Mouse (Mus musculus) myocyte (in vitro differentiated cells): ENCODE results near the gene Bicdl2.

Experiments used
- CEBPB ChIP-seq: IDR thresholded peaks from 2 replicates; pipeline ENCODE4 v1.6.1; 2011; ENCODE audit warnings: mild to moderate bottlenecking, moderate library complexity; ENCODE audit not compliant: poor library complexity, insufficient read depth, severe bottlenecking
- E2F4 ChIP-seq: IDR thresholded peaks from one replicate; pipeline ENCODE4 v1.6.1; 2011; ENCODE audit warnings: mild to moderate bottlenecking, control low read depth, moderate library complexity; ENCODE audit not compliant: insufficient read depth
- MAX ChIP-seq: IDR thresholded peaks from one replicate; pipeline ENCODE4 v1.6.1; 2011; ENCODE audit warnings: low read depth, mild to moderate bottlenecking, control low read depth
- MYOD1 ChIP-seq, 3 experiments: IDR thresholded peaks; one replicate each; pipeline ENCODE4 v1.6.1; 2011; ENCODE audit warnings: control low read depth in 2 of 3, low read depth in 2 of 3, mild to moderate bottlenecking in 2 of 3, moderate library complexity in 1 of 3; ENCODE audit not compliant: insufficient read length in 2 of 3, control insufficient read depth in 1 of 3
- POLR2A ChIP-seq: IDR thresholded peaks from one replicate; pipeline ENCODE4 v1.6.1; 2011; ENCODE audit warnings: low read depth, mild to moderate bottlenecking, control low read depth, moderate library complexity; ENCODE audit not compliant: insufficient read length
- REST ChIP-seq: IDR thresholded peaks from one replicate; pipeline ENCODE4 v1.6.1; 2011; ENCODE audit warnings: mild to moderate bottlenecking, control low read depth, moderate library complexity; ENCODE audit not compliant: insufficient read depth, insufficient read length
- USF1 ChIP-seq: IDR thresholded peaks from one replicate; pipeline ENCODE4 v1.6.1; 2011; ENCODE audit warnings: low read depth, mild to moderate bottlenecking, control low read depth, moderate library complexity

DNA sequence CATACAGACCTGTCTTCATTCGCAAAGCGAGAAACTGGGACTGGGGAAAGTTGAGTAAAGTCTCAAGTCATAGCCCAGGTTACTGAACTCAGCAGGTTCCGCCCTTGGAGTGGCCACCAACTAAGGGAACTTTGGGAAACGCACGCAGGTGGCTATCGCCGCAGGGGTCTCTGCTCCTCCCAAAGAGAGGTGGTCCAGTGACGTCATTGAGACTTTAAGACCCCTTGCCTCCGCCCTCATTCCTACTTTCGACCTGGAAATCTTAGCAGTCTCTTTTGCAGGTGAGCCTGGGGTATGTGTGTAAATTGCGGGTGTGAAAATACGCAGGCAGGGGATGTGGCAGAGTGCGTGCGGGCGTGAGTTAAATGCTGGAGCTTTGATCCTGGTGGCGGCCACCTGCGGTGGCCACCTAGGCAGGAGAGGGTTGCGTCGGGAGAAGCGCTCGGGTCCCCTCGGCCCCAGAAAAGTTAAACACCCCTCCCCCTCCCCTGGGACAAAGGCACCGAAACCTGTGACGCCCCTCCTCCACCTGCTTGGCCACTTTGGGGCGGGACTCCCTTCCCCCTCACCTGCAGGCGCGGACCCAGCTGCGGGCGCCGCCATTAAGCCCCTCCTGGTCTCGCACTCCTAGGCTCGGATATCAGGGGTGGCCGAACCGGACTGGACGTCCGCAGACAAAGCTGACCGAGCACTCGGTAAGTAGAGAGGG lies 19.0 kb downstream of the Bicdl2 start, which contains the start of gene Cldn6:
- TF ChIP-seq REST: no peak
- TF ChIP-seq POLR2A: no peak
- TF ChIP-seq MYOD1 (IDR thresholded peaks at IDR 0.05; ENCODE audit: control insufficient read depth in 1 of 3, insufficient read length in 2 of 3, low read depth in 2 of 3): no peak
- no peak for TF ChIP-seq CEBPB
- no peak for TF ChIP-seq MAX
- no peak for TF ChIP-seq E2F4
- no peak for TF ChIP-seq USF1
